Mouse (Mus musculus) cortical plate, adult 2 months (tissue): ENCODE results near the gene Bcdin3d.

Experiments
- CTCF ChIP-seq: fragments of 200-500 bp; IDR thresholded peaks from 2 replicates; pipeline ENCODE4 v1.5.1; 2011; ENCODE audit warnings: mild to moderate bottlenecking, control low read depth, low read length; ENCODE audit not compliant: insufficient read depth; ENCODE audit errors: extremely low read depth
- POLR2A ChIP-seq: fragments of 200-500 bp; IDR thresholded peaks from 2 replicates; pipeline ENCODE4 v1.6.1; 2011; ENCODE audit warnings: mild to moderate bottlenecking, low read length, control low read depth; ENCODE audit not compliant: insufficient read depth; ENCODE audit errors: extremely low read depth

- TF ChIP-seq CTCF (peak; percentile 68), POLR2A (no peak)
Measured at GRCm38 (mm10) chr15:99470971-99471676, 3.4 kb downstream of the Bcdin3d start.
